Comparison of ENCODE assay signal across 29 mouse cellular contexts in genomic region chr2:144823356-144823755, GRCm38 (mm10). TPM values are rescaled to one million over a fixed set of nuclear protein-coding genes. Genes with fewer than 3 reads are reported as not detected.
"Had no signal": no experiment of that assay in that cellular context is flagged by ENCODE, and none has a peak within 500 bp of the region (broad histone marks: within the 10 kb centered on the region; RNA-seq: fewer than 3 reads in every experiment).

TSS of gene Scp2d1 (plus strand) at chr2:144823656.

RNA-seq across cellular contexts. Expression of gene Scp2d1, which starts in this region (rescaled TPM):
- polyA plus RNA-seq: limb, embryonic 10.5 days; limb, embryonic 12.5 days; limb, embryonic 13.5 days; limb, embryonic 14.5 days; limb, embryonic 15.5 days; liver, adult 2 months; liver, embryonic 11.5 days; liver, embryonic 12.5 days; liver, embryonic 13.5 days; liver, embryonic 14.5 days; liver, embryonic 15.5 days; liver, embryonic 16.5 days; liver, postnatal 0 days; lung, adult 2 months; lung, embryonic 14.5 days; lung, embryonic 15.5 days; lung, embryonic 16.5 days; lung, postnatal 0 days; macrophage; midbrain, embryonic 10.5 days; midbrain, embryonic 11.5 days; midbrain, embryonic 12.5 days; midbrain, embryonic 13.5 days; midbrain, embryonic 14.5 days; midbrain, embryonic 15.5 days; midbrain, embryonic 16.5 days; midbrain, postnatal 0 days; myocyte; neural tube, embryonic 11.5 days had no signal
